Mouse (Mus musculus) adrenal gland, adult 10 weeks (tissue): ENCODE results near the gene Fzd10. TPM values are rescaled to one million over a fixed set of nuclear protein-coding genes. Genes with fewer than 3 reads are reported as not detected.

ENCODE experiments used
- polyA plus RNA-seq: library from polyadenylated mRNA; stranded (reverse); fragments of 350-450 nt; fragmentation: Illumina TruSeq; extraction: RNeasy Lipid Tissue Mini Kit (QIAGEN cat#74804); gene quantifications from one replicate; pipeline ENCODE4 v1.2.3, GENCODE M21; 2014; ENCODE audit warnings: low read depth, low replicate concordance

Gene Fzd10
- polyA plus RNA-seq: 0.17 TPM

GRCm38 (mm10) chr5:128600072-128601021 lies at the start of gene Fzd10:
TSS of gene Fzd10 (plus strand) at chr5:128600844.

Other genes with a start within 250 kb of the Fzd10 start
- gene Tmem132d, start 167.8 kb upstream of the Fzd10 start, polyA plus RNA-seq: 0.12 TPM
- gene Piwil1, start 101.7 kb downstream of the Fzd10 start, polyA plus RNA-seq: not detected